10 mouse cellular contexts compared by ENCODE assay signal in genomic region chr1:182564408-182565120, GRCm38 (mm10). TPM values are rescaled to one million over a fixed set of nuclear protein-coding genes. Genes with fewer than 3 reads are reported as not detected.
DNase-seq lines count a peak whose midpoint lies in the region; ATAC-seq and TF ChIP-seq lines count a peak whose summit lies in the region.
"Had no signal": no experiment of that assay in that cellular context is flagged by ENCODE, and none has a peak within 500 bp of the region (broad histone marks: within the 10 kb centered on the region; RNA-seq: fewer than 3 reads in every experiment).

TSS of gene Capn8 (plus strand) at chr1:182565007.

- no peaks in the 10 kb centered on the region for H3K27me3 ChIP-seq in kidney, adult 2 months (replicated peaks; ENCODE audit: control insufficient read depth, insufficient read depth, low read length)
- H3K27me3 ChIP-seq in embryonic facial prominence, embryonic 10.5 days (replicated peaks; ENCODE audit: low read depth, poor library complexity, severe bottlenecking), result peaks cover 20% of the 10 kb centered on the region
- H3K27me3 ChIP-seq: embryonic facial prominence, embryonic 13.5 days had no signal

- H3K4me3 ChIP-seq in kidney, adult 2 months (ENCODE audit: insufficient read depth, low read depth, low read length), result no peak within 1 kb of the TSS
- H3K4me3 ChIP-seq in embryonic facial prominence, embryonic 10.5 days, result no peak within 1 kb of the TSS
- H3K4me3 ChIP-seq: embryonic facial prominence, embryonic 13.5 days had no signal

- no peaks in the 10 kb centered on the region for H3K36me3 ChIP-seq in kidney, adult 2 months (ENCODE audit: control insufficient read depth, insufficient read depth, low read length)
- H3K36me3 ChIP-seq in embryonic facial prominence, embryonic 10.5 days (replicated peaks), result no peaks in the 10 kb centered on the region
- H3K36me3 ChIP-seq: embryonic facial prominence, embryonic 13.5 days had no signal

- no peak within 1 kb of the TSS for H3K27ac ChIP-seq in kidney, adult 2 months (ENCODE audit: insufficient read depth, low read depth, low read length)
- H3K27ac ChIP-seq in embryonic facial prominence, embryonic 10.5 days (replicated peaks), result no peak within 1 kb of the TSS
- H3K27ac ChIP-seq: embryonic facial prominence, embryonic 13.5 days had no signal

- H3K9me3 ChIP-seq in embryonic facial prominence, embryonic 10.5 days, result no peaks in the 10 kb centered on the region
- H3K9me3 ChIP-seq: embryonic facial prominence, embryonic 13.5 days had no signal

- peak; percentile 76 for ATAC-seq in megakaryocyte-erythroid progenitor cell, adult 5-6 weeks (replicated peaks; ENCODE audit: low FRiP score, low TSS enrichment, poor library complexity, severe bottlenecking)

- TF ChIP-seq CTCF in kidney, adult 2 months (conservative IDR thresholded peaks at IDR 0.05; ENCODE audit: insufficient read depth, insufficient read length, low read depth, low read length), result peak; percentile 46

- no peaks in the 10 kb centered on the region for H3K4me1 ChIP-seq in kidney, adult 2 months (ENCODE audit: control insufficient read depth, insufficient read depth, low read length)
- peaks cover 34% of the 10 kb centered on the region for H3K4me1 ChIP-seq in embryonic facial prominence, embryonic 10.5 days

- DNase-seq in kidney, adult 2 months, result peak; percentile 19
- DNase-seq in kidney, postnatal 10 days, result no peak
- DNase-seq in ES-CJ7 (ENCODE audit: low read depth, low spot score), result peak; percentile 89
- peak; percentile 35 for DNase-seq in embryonic facial prominence, embryonic 10.5 days (ENCODE audit: low spot score)
- DNase-seq in spleen, adult 12 weeks (ENCODE audit: low spot score), result no peak
- DNase-seq in testis, postnatal 10 days (ENCODE audit: low spot score), result no peak
- DNase-seq in Muller cell, postnatal 12 days (ENCODE audit: inconsistent ontology term), result no peak
- DNase-seq: heart, adult 11 months had no signal

- WGBS in kidney, adult 2 months, result 78% methylated on average over 5 of the region's 5 CpGs
- WGBS in embryonic facial prominence, embryonic 10.5 days, result 74% methylated on average over 5 of the region's 5 CpGs

- no peak for TF ChIP-seq POLR2A in kidney, adult 2 months (IDR thresholded peaks at IDR 0.05; ENCODE audit: low read depth, low read length)

RNA-seq across cellular contexts. Expression of gene Capn8, which starts in this region (rescaled TPM):
- 0.03 TPM in 1 of 2 replicates, not detected in the other for polyA plus RNA-seq in kidney, adult 2 months (2012; rRNA removed)
- not detected in 2 replicates for polyA plus RNA-seq in embryonic facial prominence, embryonic 10.5 days (2016; fragmentation: Nextera tagmentation; extraction: Ambion mirVana)
- not detected in 2 replicates for total RNA-seq in megakaryocyte-erythroid progenitor cell, adult 5-6 weeks (2014; fragmentation: Nextera tagmentation)
- total RNA-seq in megakaryocyte-erythroid progenitor cell, adult 5-6 weeks (2017), result not detected in 2 replicates
- polyA plus RNA-seq: embryonic facial prominence, embryonic 13.5 days had no signal

Comparison
In these comparisons a context has a peak if more than half of its experiments do, and no peak if none do; other contexts are left out.
1. Peak in DNase-seq in kidney, adult 2 months; RNA of the gene not detected or under 1 TPM.
2. Peak in DNase-seq in embryonic facial prominence, embryonic 10.5 days; RNA of the gene not detected or under 1 TPM.
3. Peak in ATAC-seq in megakaryocyte-erythroid progenitor cell, adult 5-6 weeks; RNA of the gene not detected or under 1 TPM.